Mouse (Mus musculus) myocyte (in vitro differentiated cells): ENCODE data around the gene Fchsd2.

ENCODE experiments used
- CEBPB ChIP-seq: IDR thresholded peaks from 2 replicates; pipeline ENCODE4 v1.6.1; 2011; ENCODE audit warnings: mild to moderate bottlenecking, moderate library complexity; ENCODE audit not compliant: poor library complexity, insufficient read depth, severe bottlenecking
- E2F4 ChIP-seq: IDR thresholded peaks from one replicate; pipeline ENCODE4 v1.6.1; 2011; ENCODE audit warnings: mild to moderate bottlenecking, control low read depth, moderate library complexity; ENCODE audit not compliant: insufficient read depth
- MAX ChIP-seq: IDR thresholded peaks from one replicate; pipeline ENCODE4 v1.6.1; 2011; ENCODE audit warnings: low read depth, mild to moderate bottlenecking, control low read depth
- MYOD1 ChIP-seq, 3 experiments: IDR thresholded peaks; one replicate each; pipeline ENCODE4 v1.6.1; 2011; ENCODE audit warnings: control low read depth in 2 of 3, low read depth in 2 of 3, mild to moderate bottlenecking in 2 of 3, moderate library complexity in 1 of 3; ENCODE audit not compliant: insufficient read length in 2 of 3, control insufficient read depth in 1 of 3
- MYOG ChIP-seq, 3 experiments: IDR thresholded peaks; one replicate each; pipeline ENCODE4 v1.6.1; 2011; ENCODE audit warnings: control low read depth in 2 of 3, low read depth in 2 of 3, mild to moderate bottlenecking in 2 of 3; ENCODE audit not compliant: insufficient read length in 2 of 3, control insufficient read depth in 1 of 3, insufficient read depth in 1 of 3
- POLR2A ChIP-seq: IDR thresholded peaks from one replicate; pipeline ENCODE4 v1.6.1; 2011; ENCODE audit warnings: low read depth, mild to moderate bottlenecking, control low read depth, moderate library complexity; ENCODE audit not compliant: insufficient read length
- POLR2AphosphoS2 ChIP-seq: IDR thresholded peaks from one replicate; pipeline ENCODE4 v1.6.1; 2011; ENCODE audit warnings: low read depth, control low read depth; ENCODE audit not compliant: insufficient read length
- TCF12 ChIP-seq: IDR thresholded peaks from one replicate; pipeline ENCODE4 v1.6.1; 2011; ENCODE audit warnings: mild to moderate bottlenecking, control low read depth; ENCODE audit not compliant: poor library complexity, insufficient read depth, severe bottlenecking
- TCF3 ChIP-seq: IDR thresholded peaks from one replicate; pipeline ENCODE4 v1.6.1; 2011; ENCODE audit warnings: low read depth, control low read depth; ENCODE audit not compliant: insufficient read length
- USF1 ChIP-seq: IDR thresholded peaks from one replicate; pipeline ENCODE4 v1.6.1; 2011; ENCODE audit warnings: low read depth, mild to moderate bottlenecking, control low read depth, moderate library complexity

GRCm38 (mm10) chr7:101258482-101258881, 165.8 kb downstream of the Fchsd2 start:
- TF ChIP-seq POLR2A (no peak), MYOD1 (IDR thresholded peaks at IDR 0.05; ENCODE audit: control insufficient read depth in 1 of 3, insufficient read length in 2 of 3, low read depth in 2 of 3) (no peak), TCF12 (no peak), USF1 (no peak), MYOG (IDR thresholded peaks at IDR 0.05; ENCODE audit: control insufficient read depth in 1 of 3, insufficient read depth in 1 of 3, insufficient read length in 2 of 3, low read depth in 2 of 3) (no peak), POLR2AphosphoS2 (no peak), MAX (no peak), E2F4 (no peak), TCF3 (no peak), CEBPB (no peak)
